Mouse (Mus musculus) CH12.LX (cell line): Measurements from ENCODE around the gene Thoc2. TPM values are rescaled to one million over a fixed set of nuclear protein-coding genes. Genes with fewer than 3 reads are reported as not detected.
"Not testable (repeated sequence)": the region's sequence is repeated elsewhere in the genome, so short reads cannot be mapped to it uniquely, and the experiment has no call there.

Experiments
- DNase-seq: peaks from one replicate; pipeline ENCODE4 v3.0.0-alpha.2; 2013; ENCODE audit errors: extremely low read depth
- H3K27ac ChIP-seq: 2 replicates; pipeline ENCODE4 v1.5.1; 2012; ENCODE audit warnings: low read depth, mild to moderate bottlenecking, control low read depth, moderate library complexity; ENCODE audit not compliant: insufficient read depth
- H3K27me3 ChIP-seq: replicated peaks from 2 replicates; pipeline ENCODE3; 2012; ENCODE audit warnings: inconsistent platforms
- H3K36me3 ChIP-seq, 2 experiments: replicated peaks in 1 of 2; 2 replicates each; pipeline versions ENCODE3 to v1.6.1; 2012; ENCODE audit warnings: inconsistent platforms in 1 of 2, low read length in 1 of 2, mild to moderate bottlenecking in 1 of 2, mixed read lengths in 1 of 2, moderate library complexity in 1 of 2; ENCODE audit not compliant: control insufficient read depth in 1 of 2, insufficient read depth in 1 of 2
- H3K4me1 ChIP-seq, 2 experiments: 2 replicates each; pipeline ENCODE4 v1.6.1; 2012; ENCODE audit warnings: inconsistent platforms in 1 of 2, moderate library complexity in 1 of 2; ENCODE audit not compliant: insufficient read depth in 2 of 2, control insufficient read depth in 1 of 2
- H3K4me2 ChIP-seq: 2 replicates; pipeline ENCODE4 v1.6.1; 2012; ENCODE audit warnings: low read depth, mild to moderate bottlenecking, control low read depth; ENCODE audit not compliant: poor library complexity, insufficient read depth, severe bottlenecking
- H3K4me3 ChIP-seq, 3 experiments: fragments of 150-350 bp in 1 of 3; sonication (generic) in 1 of 3; replicated peaks in 1 of 3; 2 replicates each; pipeline versions ENCODE3 to v1.5.1; 2011 to 2012; ENCODE audit warnings: low read depth in 2 of 3, low read length in 2 of 3, mild to moderate bottlenecking in 2 of 3, moderate library complexity in 2 of 3, control low read depth in 1 of 3, improper control_type of control experiment in 1 of 3, inconsistent platforms in 1 of 3, mixed read lengths in 1 of 3; ENCODE audit not compliant: poor library complexity in 1 of 3
- H3K79me2 ChIP-seq: replicated peaks from 2 replicates; pipeline ENCODE4 v1.6.1; 2012; ENCODE audit warnings: mild to moderate bottlenecking, moderate library complexity; ENCODE audit not compliant: control insufficient read depth, poor library complexity, insufficient read depth, severe bottlenecking; ENCODE audit errors: extremely low read depth
- H3K9ac ChIP-seq: 2 replicates; pipeline ENCODE4 v1.6.1; 2012; ENCODE audit warnings: low read depth, mild to moderate bottlenecking, control low read depth, moderate library complexity; ENCODE audit not compliant: insufficient read depth
- H3K9me3 ChIP-seq: replicated peaks from 2 replicates; pipeline ENCODE3; 2012; ENCODE audit warnings: low read length, inconsistent platforms, mixed read lengths
- CHD1 ChIP-seq: IDR thresholded peaks from 2 replicates; pipeline ENCODE4 v1.6.1; 2012; ENCODE audit warnings: low read depth, low read length, improper control_type of control experiment, inconsistent platforms
- CHD2 ChIP-seq: IDR thresholded peaks from 2 replicates; pipeline ENCODE4 v1.6.1; 2011; ENCODE audit warnings: low read length, improper control_type of control experiment
- CTCF ChIP-seq, 2 experiments: IDR thresholded peaks in 1 of 2; conservative IDR thresholded peaks in 1 of 2; 2 replicates each; pipeline ENCODE4 v1.5.1; 2011 to 2012; ENCODE audit warnings: low read depth in 2 of 2, low read length in 2 of 2, improper control_type of control experiment in 1 of 2, inconsistent platforms in 1 of 2, mild to moderate bottlenecking in 1 of 2, moderate library complexity in 1 of 2
- E2F4 ChIP-seq: IDR thresholded peaks from 2 replicates; pipeline ENCODE4 v1.6.1; 2011; ENCODE audit warnings: low read depth, low read length, improper control_type of control experiment; ENCODE audit not compliant: insufficient replicate concordance
- ELF1 ChIP-seq: IDR thresholded peaks from 2 replicates; pipeline ENCODE4 v1.6.1; 2014; ENCODE audit warnings: low read depth, mild to moderate bottlenecking, inconsistent platforms, low read length, improper control_type of control experiment
- EP300 ChIP-seq: IDR thresholded peaks from 2 replicates; pipeline ENCODE4 v1.6.1; 2011; ENCODE audit warnings: low read length, improper control_type of control experiment
- ETS1 ChIP-seq: conservative IDR thresholded peaks from 2 replicates; pipeline ENCODE4 v1.6.1; 2012; ENCODE audit warnings: low read depth, mild to moderate bottlenecking, inconsistent platforms, low read length, improper control_type of control experiment, moderate library complexity
- HCFC1 ChIP-seq: IDR thresholded peaks from 2 replicates; pipeline ENCODE4 v1.6.1; 2012; ENCODE audit warnings: low read depth, mild to moderate bottlenecking, inconsistent platforms, low read length, improper control_type of control experiment
- IRF4 ChIP-seq: IDR thresholded peaks from 2 replicates; pipeline ENCODE4 v1.6.1; 2014; ENCODE audit warnings: low read depth, mild to moderate bottlenecking, inconsistent platforms, low read length, improper control_type of control experiment
- JUN ChIP-seq: IDR thresholded peaks from 2 replicates; pipeline ENCODE4 v1.6.1; 2011; ENCODE audit warnings: low read depth, mild to moderate bottlenecking, low read length, improper control_type of control experiment, moderate library complexity; ENCODE audit not compliant: insufficient read depth
- JUND ChIP-seq: conservative IDR thresholded peaks from 2 replicates; pipeline ENCODE4 v1.6.1; 2011; ENCODE audit warnings: low read depth, low read length, improper control_type of control experiment
- MAX ChIP-seq: IDR thresholded peaks from 2 replicates; pipeline ENCODE4 v1.6.1; 2011; ENCODE audit warnings: low read length, improper control_type of control experiment
- MAZ ChIP-seq: IDR thresholded peaks from 2 replicates; pipeline ENCODE4 v1.6.1; 2012; ENCODE audit warnings: low read depth, mild to moderate bottlenecking, inconsistent platforms, low read length, improper control_type of control experiment, moderate library complexity
- MEF2A ChIP-seq: IDR thresholded peaks from 2 replicates; pipeline ENCODE4 v1.6.1; 2014; ENCODE audit warnings: low read depth, mild to moderate bottlenecking, inconsistent platforms, low read length, improper control_type of control experiment, borderline replicate concordance
- MXI1 ChIP-seq: IDR thresholded peaks from 2 replicates; pipeline ENCODE4 v1.6.1; 2011; ENCODE audit warnings: mild to moderate bottlenecking, low read depth, low read length, improper control_type of control experiment
- MYC ChIP-seq: IDR thresholded peaks from 2 replicates; pipeline ENCODE4 v1.6.1; 2011; ENCODE audit warnings: low read depth, mild to moderate bottlenecking, improper control_type of control experiment, low read length
- PAX5 ChIP-seq: IDR thresholded peaks from 2 replicates; pipeline ENCODE4 v1.6.1; 2012; ENCODE audit warnings: low read length, inconsistent platforms, mixed read lengths
- POLR2A ChIP-seq: IDR thresholded peaks from 2 replicates; pipeline ENCODE4 v1.6.1; 2011; ENCODE audit warnings: low read depth, mild to moderate bottlenecking, improper control_type of control experiment, low read length
- RCOR1 ChIP-seq: conservative IDR thresholded peaks from 2 replicates; pipeline ENCODE4 v1.6.1; 2012; ENCODE audit warnings: low read depth, mild to moderate bottlenecking, inconsistent platforms, low read length, improper control_type of control experiment
- SIN3A ChIP-seq: IDR thresholded peaks from 2 replicates; pipeline ENCODE4 v1.6.1; 2012; ENCODE audit warnings: low read length, improper control_type of control experiment, inconsistent platforms
- SMC3 ChIP-seq: IDR thresholded peaks from 2 replicates; pipeline ENCODE4 v1.6.1; 2011; ENCODE audit warnings: low read depth, low read length, improper control_type of control experiment
- TBP ChIP-seq: conservative IDR thresholded peaks from 2 replicates; pipeline ENCODE4 v1.6.1; 2011; ENCODE audit warnings: low read depth, low read length, improper control_type of control experiment
- TCF12 ChIP-seq: IDR thresholded peaks from 2 replicates; pipeline ENCODE4 v1.6.1; 2014; ENCODE audit warnings: low read depth, mild to moderate bottlenecking, inconsistent platforms, low read length, improper control_type of control experiment
- UBTF ChIP-seq: IDR thresholded peaks from 2 replicates; pipeline ENCODE4 v1.6.1; 2012; ENCODE audit warnings: low read depth, mild to moderate bottlenecking, inconsistent platforms, low read length, improper control_type of control experiment, moderate library complexity
- USF1 ChIP-seq: IDR thresholded peaks from 2 replicates; pipeline ENCODE4 v1.6.1; 2014; ENCODE audit warnings: low read depth, mild to moderate bottlenecking, inconsistent platforms, low read length, improper control_type of control experiment
- ZC3H11A ChIP-seq: IDR thresholded peaks from 2 replicates; pipeline ENCODE4 v1.6.1; 2012; ENCODE audit warnings: low read depth, mild to moderate bottlenecking, inconsistent platforms, low read length, improper control_type of control experiment
- ZKSCAN1 ChIP-seq: IDR thresholded peaks from 2 replicates; pipeline ENCODE4 v1.6.1; 2012; ENCODE audit warnings: low read depth, inconsistent platforms, low read length, improper control_type of control experiment, borderline replicate concordance
- ZMIZ1 ChIP-seq: IDR thresholded peaks from 2 replicates; pipeline ENCODE4 v1.6.1; 2012; ENCODE audit warnings: low read depth, mild to moderate bottlenecking, inconsistent platforms, low read length, improper control_type of control experiment
- dilution Hi-C: fragments of 300-500 bp; cut with MboI; formaldehyde crosslinking; loops from 2 replicates; pipeline ENCODE4 v1.14.3; 2020; ENCODE audit warnings: low sequenced_read_pairs; ENCODE audit not compliant: extremely low pct_unique_long_range_greater_than_20kb, extremely low pct_ligation_motif_present
- in situ Hi-C: fragments of 300-500 bp; cut with MboI; formaldehyde crosslinking; loops from 3 replicates; pipeline ENCODE4 v1.14.3; 2019; ENCODE audit warnings: low sequenced_read_pairs, low pct_ligation_motif_present, low pct_unique_long_range_greater_than_20kb, mixed read lengths
- polyA plus RNA-seq: library from polyadenylated mRNA; unstranded; fragments of >175 nt; gene quantifications from 2 replicates; pipeline ENCODE4 v1.2.1, GENCODE M21; 2012; ENCODE audit warnings: low read depth; ENCODE audit not compliant: insufficient read length
- total RNA-seq, 2 experiments: library from RNA; depleted of rRNA; stranded (reverse); fragments of 300-350 nt in 1 of 2; fragments of >200 nt in 1 of 2; gene quantifications; 2 replicates each; pipeline ENCODE4 v1.2.3; 2012 to 2014

The Thoc2 gene
- total and polyA plus RNA-seq, 3 experiments = 23.0 to 77.1 (median 48.9) TPM

GRCm38 (mm10) chrX:41941840-41942239 lies 21.4 kb upstream of the Thoc2 start:
- in situ Hi-C loops = no loop called here
- dilution Hi-C loops = no loop called here
- no peak for TF ChIP-seq MYC
- no peak for TF ChIP-seq ZC3H11A
- no peak for TF ChIP-seq POLR2A
- TF ChIP-seq USF1 = no peak
- TF ChIP-seq ZKSCAN1 = no peak
- TF ChIP-seq IRF4 = no peak
- no peak for TF ChIP-seq ETS1
- no peak for TF ChIP-seq PAX5
- TF ChIP-seq CTCF (conservative IDR thresholded peaks at IDR 0.05 in 1 of 2, IDR thresholded peaks at IDR 0.05 in 1 of 2; ENCODE audit: low read depth in 2 of 2, low read length in 2 of 2) = no peak
- no peak for TF ChIP-seq TBP
- TF ChIP-seq MAX = no peak
- TF ChIP-seq MEF2A = no peak
- no peak for TF ChIP-seq ZMIZ1
- TF ChIP-seq MXI1 = no peak
- no peak for TF ChIP-seq MAZ
- TF ChIP-seq SIN3A = no peak
- H3K9me3 ChIP-seq = no peaks in the 10 kb centered on the region
- no peak overlapping the region for H3K9ac ChIP-seq
- no peak overlapping the region for H3K4me2 ChIP-seq
- H3K27me3 ChIP-seq = no peaks in the 10 kb centered on the region
- no peak overlapping the region for H3K27ac ChIP-seq
- no peak for DNase-seq
- H3K36me3 ChIP-seq = no peaks in the 10 kb centered on the region
- H3K4me3 ChIP-seq = no peak overlapping the region
- no peaks in the 10 kb centered on the region for H3K79me2 ChIP-seq
- H3K4me1 ChIP-seq = no peaks in the 10 kb centered on the region

- H3K4me2 ChIP-seq, H3K4me1 ChIP-seq, H3K79me2 ChIP-seq, dilution Hi-C loops, H3K27ac ChIP-seq, H3K4me3 ChIP-seq, H3K9ac ChIP-seq, H3K36me3 ChIP-seq, DNase-seq, H3K9me3 ChIP-seq, H3K27me3 ChIP-seq, in situ Hi-C loops: not testable (repeated sequence)
Measured at GRCm38 (mm10) chrX:41931821-41932220, 11.3 kb upstream of the Thoc2 start.

GRCm38 (mm10) chrX:41924708-41925107 lies 4.2 kb upstream of the Thoc2 start:
- DNase-seq = no peak
- Histone ChIP-seq H3K36me3 (no peaks in the 10 kb centered on the region), H3K4me1 (no peaks in the 10 kb centered on the region), H3K9me3 (no peaks in the 10 kb centered on the region), H3K27ac (no peak overlapping the region), H3K4me3 (no peak overlapping the region), H3K79me2 (no peaks in the 10 kb centered on the region), H3K4me2 (no peak overlapping the region), H3K9ac (no peak overlapping the region), H3K27me3 (no peaks in the 10 kb centered on the region)
- dilution Hi-C loops = no loop called here
- in situ Hi-C loops = no loop called here
- TF ChIP-seq ZMIZ1 (no peak), CHD2 (no peak), SIN3A (no peak), MYC (no peak), HCFC1 (no peak), UBTF (no peak), MAZ (no peak), SMC3 (no peak), JUND (no peak), RCOR1 (no peak), JUN (no peak), CTCF (conservative IDR thresholded peaks at IDR 0.05 in 1 of 2, IDR thresholded peaks at IDR 0.05 in 1 of 2; ENCODE audit: low read depth in 2 of 2, low read length in 2 of 2) (no peak), EP300 (no peak), TCF12 (no peak), E2F4 (no peak), MAX (no peak), ELF1 (no peak), ZC3H11A (no peak), CHD1 (no peak), MEF2A (no peak)
